Mouse (Mus musculus): ENCODE results near the gene Adgrf3.
"Not testable (repeated sequence)": the region's sequence is repeated elsewhere in the genome, so short reads cannot be mapped to it uniquely, and the experiment has no call there.

The Adgrf3 gene

GRCm38 (mm10) chr5:30205493-30205892 is at the start of gene Adgrf3:
Adgrf3 (minus strand) TSS chr5:30205722.
- no peak for DNase-seq (ENCODE audit: low spot score in 2 of 2)

- no peak for DNase-seq (ENCODE audit: low spot score in 2 of 2)
Measured at GRCm38 (mm10) chr5:30247666-30248065, 42.1 kb upstream of the Adgrf3 start.

- no peak for DNase-seq (ENCODE audit: low spot score in 2 of 2)
Measured at GRCm38 (mm10) chr5:30245861-30246416, 40.4 kb upstream of the Adgrf3 start.

- DNase-seq (ENCODE audit: low spot score in 2 of 2) = no peak
Measured at GRCm38 (mm10) chr5:30243741-30244140, 38.2 kb upstream of the Adgrf3 start.

GRCm38 (mm10) chr5:30242410-30242809 is 36.9 kb upstream of the Adgrf3 start:
- DNase-seq (ENCODE audit: low spot score in 2 of 2) = no peak

GRCm38 (mm10) chr5:30240552-30240951 is 35.0 kb upstream of the Adgrf3 start:
- DNase-seq (ENCODE audit: low spot score in 2 of 2) = no peak

- no peak for DNase-seq (ENCODE audit: low spot score in 2 of 2)
Measured at GRCm38 (mm10) chr5:30238533-30238932, 33.0 kb upstream of the Adgrf3 start.

GRCm38 (mm10) chr5:30235641-30236126 is 30.2 kb upstream of the Adgrf3 start:
- no peak for DNase-seq (ENCODE audit: low spot score in 2 of 2)

- DNase-seq (ENCODE audit: low spot score in 2 of 2) = no peak
Measured at GRCm38 (mm10) chr5:30233979-30234378, 28.5 kb upstream of the Adgrf3 start.

- DNase-seq (ENCODE audit: low spot score in 2 of 2) = no peak
Measured at GRCm38 (mm10) chr5:30233042-30233441, 27.5 kb upstream of the Adgrf3 start.

- peak; percentile 98 to 99 for DNase-seq (ENCODE audit: low spot score in 2 of 2)
Measured at GRCm38 (mm10) chr5:30232271-30232971, 26.9 kb upstream of the Adgrf3 start, which contains the start of gene Selenoi. Selenoi (plus strand) TSS chr5:30232581.

- no peak for DNase-seq (ENCODE audit: low spot score in 2 of 2)
Measured at GRCm38 (mm10) chr5:30231891-30232270, 26.4 kb upstream of the Adgrf3 start.

GRCm38 (mm10) chr5:30230901-30231300 is 25.4 kb upstream of the Adgrf3 start:
- no peak for DNase-seq (ENCODE audit: low spot score in 2 of 2)

GRCm38 (mm10) chr5:30222681-30223080 is 17.2 kb upstream of the Adgrf3 start:
- no peak for DNase-seq (ENCODE audit: low spot score in 2 of 2)

- no peak for DNase-seq (ENCODE audit: low spot score in 2 of 2)
Measured at GRCm38 (mm10) chr5:30220666-30221065, 15.1 kb upstream of the Adgrf3 start.

GRCm38 (mm10) chr5:30219715-30220114 is 14.2 kb upstream of the Adgrf3 start:
- no peak for DNase-seq (ENCODE audit: low spot score in 2 of 2)

GRCm38 (mm10) chr5:30215970-30216369 is 10.4 kb upstream of the Adgrf3 start:
- no peak for DNase-seq (ENCODE audit: low spot score in 2 of 2)

- DNase-seq (ENCODE audit: low spot score in 2 of 2) = peak in 1 of 2 experiments; percentile 45
Measured at GRCm38 (mm10) chr5:30214889-30215288, 9.4 kb upstream of the Adgrf3 start.

GRCm38 (mm10) chr5:30210758-30211157 is 5.2 kb upstream of the Adgrf3 start:
- DNase-seq (ENCODE audit: low spot score in 2 of 2) = not testable (repeated sequence)

- DNase-seq (ENCODE audit: low spot score in 2 of 2) = no peak
Measured at GRCm38 (mm10) chr5:30207276-30207675, 1.8 kb upstream of the Adgrf3 start.

- no peak for DNase-seq (ENCODE audit: low spot score in 2 of 2)
Measured at GRCm38 (mm10) chr5:30205034-30205433, 488 bp downstream of the Adgrf3 start.

GRCm38 (mm10) chr5:30204441-30204840 is 1.1 kb downstream of the Adgrf3 start:
- DNase-seq (ENCODE audit: low spot score in 2 of 2) = no peak

GRCm38 (mm10) chr5:30203216-30203885 is 2.2 kb downstream of the Adgrf3 start:
- DNase-seq (ENCODE audit: low spot score in 2 of 2) = no peak
